ENCODE assay signal across 11 mouse cellular contexts in the genomic region with DNA sequence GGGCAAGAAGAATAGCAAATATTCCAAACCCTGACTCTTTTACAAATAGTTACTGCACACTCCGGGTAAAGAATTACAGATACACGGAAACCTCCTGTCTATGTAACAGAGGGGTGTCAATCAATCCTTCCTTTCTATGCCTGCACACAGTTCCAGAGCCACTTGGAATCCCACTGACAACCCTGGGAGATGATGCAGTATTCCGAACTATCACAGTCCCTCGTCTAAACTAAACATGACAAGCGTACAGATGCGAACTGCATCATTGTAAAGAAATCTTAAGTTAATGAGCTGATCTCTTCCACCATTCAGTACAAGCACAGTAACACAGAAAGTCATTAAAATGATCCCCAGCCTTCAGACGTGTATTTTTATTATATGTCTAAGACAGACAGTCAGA.
"Had no signal": no experiment of that assay in that cellular context is flagged by ENCODE, and none has a peak within 500 bp of the region (broad histone marks: within the 10 kb centered on the region; RNA-seq: fewer than 3 reads in every experiment).

No protein-coding gene starts in this region.

- H3K27ac ChIP-seq: kidney, postnatal 0 days; liver, embryonic 15.5 days; midbrain, embryonic 12.5 days; stomach, postnatal 0 days had no signal

- H3K36me3 ChIP-seq: liver, embryonic 15.5 days; midbrain, embryonic 12.5 days had no signal

- ATAC-seq: lung, postnatal 0 days had no signal

- H3K4me2 ChIP-seq: liver, embryonic 11.5 days; liver, embryonic 15.5 days; midbrain, embryonic 12.5 days had no signal

- DNase-seq: kidney, adult 9 months; left cerebral cortex, postnatal 4 days; lung, adult 2 months; lung, postnatal 4 days; thymus, postnatal 4 days had no signal

- H3K27me3 ChIP-seq: liver, embryonic 15.5 days; midbrain, embryonic 12.5 days had no signal

- H3K9me3 ChIP-seq: liver, embryonic 15.5 days; midbrain, embryonic 12.5 days had no signal

- H3K4me3 ChIP-seq: liver, embryonic 15.5 days; midbrain, embryonic 12.5 days had no signal

- H3K9ac ChIP-seq: liver, embryonic 15.5 days; midbrain, embryonic 12.5 days had no signal

- H3K4me1 ChIP-seq: liver, embryonic 15.5 days had no signal
